Mouse (Mus musculus): Measurements from ENCODE around the gene Slc17a3. TPM values are rescaled to one million over a fixed set of nuclear protein-coding genes. Genes with fewer than 3 reads are reported as not detected.

Gene Slc17a3
- total RNA-seq, 2 experiments from 2014 or later, result 0.39 TPM; not detected in 1

DNA sequence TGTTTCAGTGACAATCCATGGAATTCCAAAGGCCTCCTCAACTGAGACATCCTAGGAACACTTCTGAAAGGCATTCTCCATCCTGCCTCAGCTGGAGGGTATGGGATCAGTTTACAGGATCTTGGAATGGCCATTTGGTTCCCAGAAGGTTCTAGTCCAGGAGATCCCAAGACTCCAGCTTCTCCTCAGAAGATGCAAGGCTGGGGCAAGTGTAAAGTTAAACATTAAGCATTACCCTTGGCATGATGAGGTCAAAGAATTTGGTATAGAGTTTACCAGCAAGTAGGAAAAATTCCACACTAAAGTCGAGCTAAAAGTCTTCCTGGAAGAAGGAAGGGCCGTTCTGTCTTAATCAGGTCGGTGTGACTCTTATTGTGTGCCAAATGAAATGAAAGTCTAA, 30.8 kb downstream of the Slc17a3 start:
- no peak for ATAC-seq (replicated peaks; ENCODE audit: poor library complexity)

DNA sequence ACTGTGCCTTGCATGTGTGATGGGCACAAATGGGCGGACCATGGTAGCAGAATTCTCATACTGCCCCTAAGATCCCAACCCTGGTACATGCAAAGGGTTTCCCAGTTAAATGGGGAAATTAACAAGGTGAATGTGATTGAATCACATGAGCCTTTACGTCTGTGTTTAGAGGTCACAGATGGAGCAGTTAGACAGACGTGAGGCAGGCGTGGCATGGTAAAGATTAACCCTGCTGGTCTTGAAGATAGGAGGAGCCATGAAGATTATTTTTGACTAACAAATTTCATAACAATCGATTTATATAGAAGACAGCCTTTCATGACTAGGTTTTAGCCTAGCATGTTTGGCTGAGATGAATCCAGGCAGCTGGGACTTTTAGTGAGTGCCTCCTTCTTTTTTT, 33.9 kb downstream of the Slc17a3 start:
- ATAC-seq (replicated peaks; ENCODE audit: poor library complexity), result 0 out of 2 replicates have a peak, but pooled peaks have one; percentile 23

DNA sequence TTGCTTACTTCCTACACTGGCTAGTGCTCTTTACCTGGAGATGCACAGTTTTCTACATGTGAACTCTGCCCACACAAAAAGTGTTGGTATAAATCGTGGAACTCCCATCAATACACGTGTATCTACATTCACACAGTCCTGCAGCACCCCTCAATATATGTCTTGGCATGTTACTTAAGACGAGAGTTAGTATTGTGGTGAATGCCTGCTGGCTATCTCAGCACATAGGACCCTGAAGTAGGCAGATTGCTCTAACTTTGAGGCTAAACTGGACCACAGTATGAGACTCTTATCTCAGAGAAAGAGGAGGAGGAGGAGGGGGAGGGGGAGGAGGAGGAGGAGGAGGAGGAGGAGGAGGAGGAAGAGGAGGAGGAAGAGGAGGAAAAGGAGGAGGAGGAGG, 39.9 kb downstream of the Slc17a3 start:
- peak; percentile 42; the same call in 1 of the 2 replicates for ATAC-seq (replicated peaks; ENCODE audit: poor library complexity)

DNA sequence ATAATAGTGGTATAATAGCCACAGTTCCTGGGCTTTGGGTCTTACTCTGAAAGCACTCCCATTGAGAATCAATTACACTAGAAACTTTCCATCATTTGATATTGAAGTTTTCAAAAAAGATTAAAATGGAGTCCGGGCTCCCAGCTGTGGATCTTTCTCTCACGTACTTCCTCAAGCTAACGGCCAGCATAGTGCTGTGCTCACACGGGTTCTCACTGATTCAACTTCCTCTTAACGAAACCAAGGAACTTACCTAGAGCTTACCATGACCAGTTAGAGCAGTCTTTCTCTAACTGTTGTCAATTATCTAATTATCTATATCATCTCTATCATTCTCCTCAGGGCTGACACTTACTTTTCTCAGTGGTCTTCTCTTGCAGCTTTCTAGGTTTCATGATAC, 40.4 kb downstream of the Slc17a3 start:
- ATAC-seq (replicated peaks; ENCODE audit: poor library complexity), result peak; percentile 83

DNA sequence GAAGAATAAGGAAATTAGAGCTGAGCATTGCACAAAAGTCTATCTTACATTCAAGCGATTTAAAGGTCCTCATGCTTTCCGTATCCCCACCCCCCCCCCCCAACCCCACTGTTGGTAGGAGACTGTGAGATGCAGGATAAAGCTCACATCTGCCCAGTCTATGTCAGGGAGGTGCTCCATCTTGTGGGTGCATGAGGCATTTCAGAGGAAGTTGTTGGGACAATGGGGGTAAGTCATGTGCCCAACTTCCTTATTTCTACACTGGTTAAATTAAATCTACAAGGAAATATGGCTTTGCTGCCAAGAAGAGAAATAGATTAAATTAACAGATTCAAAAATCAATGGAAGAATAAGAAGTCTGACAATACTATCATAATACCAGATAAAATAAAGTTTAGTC, 46.3 kb downstream of the Slc17a3 start:
- ATAC-seq (replicated peaks; ENCODE audit: poor library complexity), result peak; percentile 99

DNA sequence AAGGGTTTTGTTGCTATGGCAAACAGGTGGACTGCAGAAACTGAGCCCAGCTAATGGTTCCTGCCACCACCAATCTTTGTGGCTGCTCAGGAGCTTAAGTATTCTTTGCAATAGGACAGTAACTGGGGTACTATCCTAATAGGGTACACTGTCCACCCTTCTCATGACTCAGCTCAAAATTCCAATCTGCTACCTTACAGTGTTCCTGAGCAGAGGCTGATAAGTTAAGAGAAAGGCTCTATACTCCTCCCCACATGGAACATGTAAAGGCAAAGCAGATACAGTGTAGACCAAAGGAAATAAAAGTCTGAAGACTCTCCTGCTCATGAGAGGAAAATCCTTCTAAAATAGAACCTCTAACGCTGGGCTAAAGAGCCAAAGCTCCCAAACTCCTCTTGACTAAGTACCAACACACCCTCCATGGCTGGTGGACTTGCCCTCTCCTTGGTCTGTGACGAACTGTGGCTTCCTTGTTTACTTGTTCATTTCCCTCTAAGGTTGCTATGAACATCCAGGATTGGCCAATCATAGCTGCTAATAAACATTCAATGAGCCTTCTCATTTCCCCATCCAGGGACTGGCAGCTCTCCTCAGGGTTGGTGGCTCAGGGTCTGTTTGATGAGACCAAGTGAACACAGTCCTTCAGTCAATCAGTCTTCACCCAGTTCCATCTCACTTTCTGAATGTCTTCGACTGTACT, 47.9 kb downstream of the Slc17a3 start:
- ATAC-seq (replicated peaks; ENCODE audit: poor library complexity), result peak; percentile 47

DNA sequence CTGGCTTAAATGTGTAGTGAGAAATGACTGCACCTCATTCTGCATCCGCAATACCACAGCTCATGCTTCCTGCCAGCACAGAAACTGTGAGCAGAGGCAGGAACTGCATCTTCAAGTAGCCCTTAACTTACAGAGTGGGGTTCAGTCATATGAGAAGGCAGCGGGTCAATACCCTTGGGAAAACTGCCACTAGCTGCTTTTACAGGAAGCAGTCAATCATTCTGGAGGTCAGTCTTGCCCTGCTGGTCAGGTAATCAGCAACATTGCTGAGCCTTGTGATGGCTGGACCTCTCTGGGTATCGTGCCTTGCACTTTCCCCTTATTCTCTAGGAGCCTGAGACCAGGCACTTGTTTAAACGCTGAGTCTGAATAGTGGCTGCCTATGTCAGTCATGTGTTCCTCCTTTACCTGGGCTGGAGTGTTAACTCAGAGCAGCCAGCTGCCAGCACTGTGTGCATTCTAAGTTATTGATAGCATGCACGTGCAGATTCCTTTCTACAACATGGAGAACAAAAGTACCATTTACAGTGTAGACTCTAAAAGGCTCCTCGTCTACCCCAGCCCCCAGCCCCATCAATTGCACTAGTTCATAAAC, 49.9 kb downstream of the Slc17a3 start:
- no peak for ATAC-seq (replicated peaks; ENCODE audit: poor library complexity)

DNA sequence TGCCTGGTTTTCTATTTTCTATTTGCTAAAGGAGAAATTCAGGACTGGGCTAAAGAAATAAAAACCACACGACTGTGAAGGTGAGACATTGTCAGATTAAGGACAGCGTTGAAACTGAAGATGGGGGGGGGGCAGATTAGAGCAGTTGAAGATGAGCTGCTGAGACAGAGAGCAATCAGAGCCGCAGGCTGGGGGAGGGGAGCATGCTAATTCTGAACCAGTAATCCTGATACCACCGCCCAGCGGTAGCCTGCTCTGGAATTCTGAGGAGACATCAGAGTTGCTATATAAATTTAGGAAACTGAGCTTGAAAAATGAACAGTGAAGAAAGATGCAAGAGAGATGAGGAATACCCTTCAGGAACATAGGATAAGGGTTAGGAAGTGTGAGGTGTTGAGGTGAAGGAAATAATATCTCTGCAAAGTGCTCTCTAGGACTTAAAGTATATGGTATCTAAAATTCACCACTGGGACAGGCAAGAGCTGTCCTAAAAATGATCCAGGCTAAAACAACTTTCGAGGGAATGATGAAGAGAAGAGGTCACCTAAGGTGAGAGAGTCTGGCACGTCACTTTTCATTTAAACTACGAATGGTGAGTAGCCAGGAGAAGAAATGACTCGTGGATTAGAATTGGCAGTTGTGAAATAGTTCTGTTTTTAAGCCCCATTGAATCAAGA, 53.5 kb downstream of the Slc17a3 start:
- no peak for ATAC-seq (replicated peaks; ENCODE audit: poor library complexity)

DNA sequence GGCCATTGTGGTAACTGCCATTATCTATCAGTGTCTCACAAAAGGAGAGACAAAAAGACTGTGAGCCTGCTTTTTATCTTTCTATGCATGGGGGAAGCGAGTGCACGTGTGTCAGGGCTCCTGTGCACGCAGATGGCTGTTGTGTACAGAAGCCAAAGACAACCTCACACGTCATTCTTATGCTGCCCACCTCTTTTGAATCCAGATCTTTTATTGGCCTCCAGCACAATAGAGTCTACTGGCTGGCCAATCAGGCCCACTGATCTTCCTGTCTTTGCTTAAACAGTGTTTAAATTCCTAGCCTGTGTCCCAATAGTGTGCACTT, 54.0 kb downstream of the Slc17a3 start:
- ATAC-seq (replicated peaks; ENCODE audit: poor library complexity), result peak; percentile 95

DNA sequence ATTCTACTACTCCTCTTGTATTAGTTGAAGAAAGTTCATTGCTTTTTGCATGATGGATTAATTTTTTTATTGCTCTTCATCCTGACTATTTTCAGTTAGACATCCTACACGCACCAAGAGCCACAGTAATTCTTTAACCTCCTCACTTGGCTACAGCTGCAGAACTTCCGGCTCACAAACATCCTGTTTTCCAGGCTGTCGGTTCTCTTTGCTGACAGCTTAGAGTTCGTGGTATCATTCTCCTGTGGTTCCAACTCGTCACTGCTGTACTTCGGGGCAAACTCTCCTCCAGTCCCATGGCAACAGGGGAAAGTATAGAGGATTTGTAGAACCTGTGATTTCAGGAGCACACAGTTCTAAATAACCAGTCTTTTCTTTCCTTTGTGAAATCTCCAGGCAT, 59.0 kb downstream of the Slc17a3 start:
- ATAC-seq (replicated peaks; ENCODE audit: poor library complexity), result peak; percentile 60

DNA sequence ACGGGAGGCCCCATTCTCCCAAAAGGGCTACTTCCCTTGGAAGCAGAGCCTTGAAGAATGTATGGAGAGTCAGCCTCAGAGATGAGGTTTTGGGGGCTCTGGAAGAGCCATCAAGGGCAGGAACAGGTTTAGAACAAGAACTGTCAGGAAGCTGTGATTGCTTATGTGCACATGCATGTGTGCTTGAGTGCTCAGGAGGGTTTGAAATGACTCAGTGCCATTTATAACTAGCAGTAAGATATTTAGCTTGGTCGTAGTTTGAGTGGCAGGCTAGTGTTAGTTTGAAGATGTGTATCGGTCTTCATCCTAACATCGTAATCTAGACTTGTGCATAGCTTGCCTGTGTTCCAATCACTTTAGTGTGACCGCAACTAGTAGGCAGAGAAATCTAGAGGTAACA, 67.7 kb downstream of the Slc17a3 start:
- no peak for ATAC-seq (replicated peaks; ENCODE audit: poor library complexity)

DNA sequence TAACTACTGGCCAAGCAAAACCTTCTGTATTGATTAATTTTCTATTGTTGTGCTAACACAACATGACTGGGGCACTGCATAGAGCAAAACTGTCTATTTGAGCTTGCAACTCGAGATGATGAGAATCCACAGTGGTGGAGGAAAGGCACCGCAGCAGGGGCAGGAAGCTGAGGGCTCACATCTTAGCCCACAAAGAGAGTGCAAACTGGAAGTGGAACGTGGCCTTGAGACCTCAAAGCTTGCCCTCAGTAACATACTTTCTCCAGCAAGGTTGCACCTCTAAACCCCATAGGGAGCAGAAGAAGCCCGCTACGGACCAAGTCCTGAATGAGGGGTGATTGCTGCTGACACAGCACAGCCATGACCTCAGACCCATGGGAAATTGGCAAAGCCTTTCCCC, 70.9 kb downstream of the Slc17a3 start:
- no peak for ATAC-seq (replicated peaks; ENCODE audit: poor library complexity)

Other genes starting within 250 kb of the Slc17a3 start
- gene Hist1h2be, start 218.3 kb upstream of the Slc17a3 start, total RNA-seq (2015), result 7.7 and 11.7 TPM in 2 replicates
- 85.8 and 90.5 TPM in 2 replicates for gene Hist1h2be, start 218.3 kb upstream of the Slc17a3 start, total RNA-seq (2017)
- gene Hist1h1e, start 216.9 kb upstream of the Slc17a3 start, total RNA-seq (2015), result 297 TPM in 2 replicates
- gene Hist1h1e, start 216.9 kb upstream of the Slc17a3 start, total RNA-seq (2017), result 260 and 272 TPM in 2 replicates
- gene Hist1h2ac, start 155.5 kb upstream of the Slc17a3 start, total RNA-seq (2015), result 17.1 and 19.7 TPM in 2 replicates
- gene Hist1h2ac, start 155.5 kb upstream of the Slc17a3 start, total RNA-seq (2017), result 101 and 110 TPM in 2 replicates
- gene Hist1h2bc, start 155.2 kb upstream of the Slc17a3 start, total RNA-seq (2015), result 36.2 and 54.1 TPM in 2 replicates
- 196 and 235 TPM in 2 replicates for gene Hist1h2bc, start 155.2 kb upstream of the Slc17a3 start, total RNA-seq (2017)
- gene Hist1h1t, start 143.6 kb upstream of the Slc17a3 start, total RNA-seq (2015), result not detected in 2 replicates
- gene Hist1h1t, start 143.6 kb upstream of the Slc17a3 start, total RNA-seq (2017), result 0.29 TPM in 1 of 2 replicates, not detected in the other
- 45.1 and 51.9 TPM in 2 replicates for gene Hist1h4c, start 141.0 kb upstream of the Slc17a3 start, total RNA-seq (2015)
- 238 and 311 TPM in 2 replicates for gene Hist1h4c, start 141.0 kb upstream of the Slc17a3 start, total RNA-seq (2017)
- gene Hfe, start 128.6 kb upstream of the Slc17a3 start, total RNA-seq (2015), result 15.9 and 16.6 TPM in 2 replicates
- 6.0 and 8.7 TPM in 2 replicates for gene Hfe, start 128.6 kb upstream of the Slc17a3 start, total RNA-seq (2017)
- 103 and 110 TPM in 2 replicates for gene Hist1h1c, start 100.6 kb upstream of the Slc17a3 start, total RNA-seq (2015)
- 686 and 791 TPM in 2 replicates for gene Hist1h1c, start 100.6 kb upstream of the Slc17a3 start, total RNA-seq (2017)
- gene Hist1h3c, start 93.8 kb upstream of the Slc17a3 start, total RNA-seq (2015), result 88.8 and 93.1 TPM in 2 replicates
- 555 and 756 TPM in 2 replicates for gene Hist1h3c, start 93.8 kb upstream of the Slc17a3 start, total RNA-seq (2017)
- 232 TPM in 2 replicates for gene Hist1h2bb, start 92.7 kb upstream of the Slc17a3 start, total RNA-seq (2015)
- 3,020 and 3,268 TPM in 2 replicates for gene Hist1h2bb, start 92.7 kb upstream of the Slc17a3 start, total RNA-seq (2017)
- gene Hist1h2ab, start 88.3 kb upstream of the Slc17a3 start, total RNA-seq (2015), result 28.1 and 45.4 TPM in 2 replicates
- 2,397 and 3,405 TPM in 2 replicates for gene Hist1h2ab, start 88.3 kb upstream of the Slc17a3 start, total RNA-seq (2017)
- 332 and 371 TPM in 2 replicates for gene Hist1h3b, start 87.2 kb upstream of the Slc17a3 start, total RNA-seq (2015)
- gene Hist1h3b, start 87.2 kb upstream of the Slc17a3 start, total RNA-seq (2017), result 579 and 647 TPM in 2 replicates
- gene Hist1h4b, start 82.4 kb upstream of the Slc17a3 start, total RNA-seq (2015), result 33.6 and 56.1 TPM in 2 replicates
- gene Hist1h4b, start 82.4 kb upstream of the Slc17a3 start, total RNA-seq (2017), result 548 and 759 TPM in 2 replicates
- gene Hist1h4a, start 78.2 kb upstream of the Slc17a3 start, total RNA-seq (2015), result 39.5 and 40.4 TPM in 2 replicates
- 492 and 698 TPM in 2 replicates for gene Hist1h4a, start 78.2 kb upstream of the Slc17a3 start, total RNA-seq (2017)
- gene Hist1h3a, start 77.0 kb upstream of the Slc17a3 start, total RNA-seq (2015), result 47.7 and 63.0 TPM in 2 replicates
- gene Hist1h3a, start 77.0 kb upstream of the Slc17a3 start, total RNA-seq (2017), result 393 and 612 TPM in 2 replicates
- gene Hist1h1a, start 75.8 kb upstream of the Slc17a3 start, total RNA-seq (2015), result 151 and 174 TPM in 2 replicates
- 2,111 and 2,271 TPM in 2 replicates for gene Hist1h1a, start 75.8 kb upstream of the Slc17a3 start, total RNA-seq (2017)
- gene Trim38, start 69.5 kb upstream of the Slc17a3 start, total RNA-seq (2015), result not detected in 2 replicates
- gene Trim38, start 69.5 kb upstream of the Slc17a3 start, total RNA-seq (2017), result 0.42 TPM in 1 of 2 replicates, not detected in the other
- gene Slc17a2, start 32.4 kb upstream of the Slc17a3 start, total RNA-seq (2015), result not detected in 2 replicates
- not detected in 2 replicates for gene Slc17a2, start 32.4 kb upstream of the Slc17a3 start, total RNA-seq (2017)
- gene Slc17a1, start 28.3 kb downstream of the Slc17a3 start, total RNA-seq (2015), result not detected in 2 replicates
- gene Slc17a1, start 28.3 kb downstream of the Slc17a3 start, total RNA-seq (2017), result not detected in 2 replicates
- not detected in 2 replicates for gene Slc17a4, start 75.6 kb downstream of the Slc17a3 start, total RNA-seq (2015)
- gene Slc17a4, start 75.6 kb downstream of the Slc17a3 start, total RNA-seq (2017), result 0.33 TPM in 1 of 2 replicates, not detected in the other
- gene Hist1h2ba, start 94.7 kb downstream of the Slc17a3 start, total RNA-seq (2015), result not detected in 2 replicates
- not detected in 2 replicates for gene Hist1h2ba, start 94.7 kb downstream of the Slc17a3 start, total RNA-seq (2017)
- not detected in 2 replicates for gene Hist1h2aa, start 95.0 kb downstream of the Slc17a3 start, total RNA-seq (2015)
- not detected in 2 replicates for gene Hist1h2aa, start 95.0 kb downstream of the Slc17a3 start, total RNA-seq (2017)
- not detected in 2 replicates for gene Scgn, start 151.8 kb downstream of the Slc17a3 start, total RNA-seq (2015)
- gene Scgn, start 151.8 kb downstream of the Slc17a3 start, total RNA-seq (2017), result not detected in 2 replicates